Mouse (Mus musculus): ENCODE measurements around the gene Fam89a. TPM values are rescaled to one million over a fixed set of nuclear protein-coding genes. Genes with fewer than 3 reads are reported as not detected.

Gene Fam89a
- polyA plus RNA-seq, 1 experiment from 2014 or later = 1.2 TPM

DNA sequence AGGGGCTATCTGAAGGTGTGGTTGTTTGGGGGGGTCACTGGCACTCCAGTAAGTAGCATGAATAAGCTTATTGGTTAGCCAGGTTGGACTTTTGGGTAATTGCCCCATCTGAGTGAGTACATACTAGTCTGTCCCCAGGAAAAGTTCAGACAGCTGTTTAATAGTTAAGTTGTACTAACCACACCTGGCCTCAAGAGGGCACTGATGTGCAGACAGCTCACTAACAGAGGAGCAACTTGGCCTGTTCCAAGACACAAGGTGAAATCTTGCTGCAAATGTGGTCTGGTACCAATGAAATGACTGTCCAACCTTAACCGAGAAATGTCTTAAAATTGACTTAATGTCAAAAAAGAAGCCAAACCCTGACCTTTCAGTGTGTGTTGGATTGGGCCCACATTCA is 12.4 kb downstream of the Fam89a start:
- DNase-seq (ENCODE audit: low spot score) (no peak), ATAC-seq (replicated peaks; ENCODE audit: low FRiP score) (no peak)
- WGBS = 94% methylated on average over 1 of the region's 1 CpGs
- Histone ChIP-seq H3K4me2 (ENCODE audit: low read depth, low read length, severe bottlenecking) (no peak overlapping the region), H3K9me3 (ENCODE audit: control insufficient read depth, low read length) (no peaks in the 10 kb centered on the region), H3K36me3 (ENCODE audit: control insufficient read depth, insufficient read depth, low read length) (peaks cover under 1% of the 10 kb centered on the region; the same call in 1 of the 2 replicates), H3K27ac (ENCODE audit: low read depth, low read length) (no peak overlapping the region), H3K4me1 (replicated peaks; ENCODE audit: control insufficient read depth, insufficient read depth, low read length) (no peaks in the 10 kb centered on the region), H3K27me3 (ENCODE audit: control insufficient read depth, insufficient read depth, low read length) (no peaks in the 10 kb centered on the region), H3K9ac (ENCODE audit: low read length) (no peak overlapping the region), H3K4me3 (ENCODE audit: low read depth, low read length) (no peak overlapping the region)

DNA sequence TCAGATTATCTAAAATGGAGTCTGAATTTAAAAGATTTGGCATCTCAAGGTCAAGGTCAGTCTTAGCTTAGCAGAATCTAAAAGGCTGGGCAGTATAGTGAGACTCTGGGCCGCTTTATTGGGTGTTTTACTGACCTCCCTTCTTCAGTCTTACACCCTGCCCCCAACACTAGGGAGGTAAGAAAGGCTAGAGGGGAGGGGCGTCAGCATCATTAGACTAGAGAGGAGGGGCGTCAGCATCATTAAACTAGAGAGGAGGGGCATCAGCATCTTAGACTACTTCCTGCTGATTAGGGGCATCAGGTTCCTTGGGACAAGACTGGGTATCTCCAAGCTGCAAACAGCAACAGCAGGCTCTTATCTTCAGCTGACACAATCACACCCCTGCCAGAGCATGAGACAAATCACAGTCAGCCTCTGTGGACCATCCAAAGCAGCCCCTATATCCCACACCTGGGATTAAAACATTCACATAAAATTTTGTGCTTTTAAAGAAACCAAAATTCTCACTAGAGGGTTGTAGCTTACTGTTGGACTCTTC is 16.2 kb downstream of the Fam89a start:
- no peak overlapping the region for H3K4me2 ChIP-seq (ENCODE audit: low read depth, low read length, severe bottlenecking)
- WGBS = 58% methylated on average over 3 of the region's 3 CpGs
- H3K9ac ChIP-seq (ENCODE audit: low read length) = no peak overlapping the region
- H3K9me3 ChIP-seq (ENCODE audit: control insufficient read depth, low read length) = no peaks in the 10 kb centered on the region
- no peak for DNase-seq (ENCODE audit: low spot score)
- H3K36me3 ChIP-seq (ENCODE audit: control insufficient read depth, insufficient read depth, low read length) = peaks cover 15% of the 10 kb centered on the region
- no peaks in the 10 kb centered on the region for H3K27me3 ChIP-seq (ENCODE audit: control insufficient read depth, insufficient read depth, low read length)
- no peak overlapping the region for H3K4me3 ChIP-seq (ENCODE audit: low read depth, low read length)
- H3K4me1 ChIP-seq (replicated peaks; ENCODE audit: control insufficient read depth, insufficient read depth, low read length) = no peaks in the 10 kb centered on the region
- ATAC-seq (replicated peaks; ENCODE audit: low FRiP score) = no peak
- H3K27ac ChIP-seq (ENCODE audit: low read depth, low read length) = no peak overlapping the region

DNA sequence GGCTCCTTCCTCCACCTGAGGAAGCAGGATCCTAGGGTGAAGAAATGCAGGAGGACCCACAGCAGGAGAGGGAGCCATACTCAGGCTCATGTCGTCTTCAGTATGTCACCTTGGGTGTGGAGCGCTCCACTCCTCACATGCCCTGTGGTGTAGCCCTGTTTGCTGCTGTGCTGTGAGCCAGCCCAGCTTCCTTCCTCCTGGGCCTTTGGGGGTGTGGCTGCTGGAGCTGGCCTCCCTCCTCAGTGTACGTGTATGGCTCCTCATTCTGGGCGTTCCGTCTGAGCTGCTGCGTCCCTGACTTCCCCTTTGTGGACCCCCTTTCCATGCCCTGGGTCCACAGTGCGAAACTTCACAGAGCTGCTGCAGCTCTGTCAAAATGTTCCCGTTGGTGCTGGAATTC is 18.8 kb downstream of the Fam89a start:
- H3K9ac ChIP-seq (ENCODE audit: low read length) = no peak overlapping the region
- H3K27ac ChIP-seq (ENCODE audit: low read depth, low read length) = no peak overlapping the region
- H3K4me1 ChIP-seq (replicated peaks; ENCODE audit: control insufficient read depth, insufficient read depth, low read length) = no peaks in the 10 kb centered on the region
- ATAC-seq (replicated peaks; ENCODE audit: low FRiP score) (no peak), DNase-seq (ENCODE audit: low spot score) (no peak)
- peaks cover 15% of the 10 kb centered on the region for H3K36me3 ChIP-seq (ENCODE audit: control insufficient read depth, insufficient read depth, low read length)
- H3K27me3 ChIP-seq (ENCODE audit: control insufficient read depth, insufficient read depth, low read length) = no peaks in the 10 kb centered on the region
- H3K4me3 ChIP-seq (ENCODE audit: low read depth, low read length) = no peak overlapping the region
- no peak overlapping the region for H3K4me2 ChIP-seq (ENCODE audit: low read depth, low read length, severe bottlenecking)
- WGBS = 87% methylated on average over 8 of the region's 8 CpGs
- no peaks in the 10 kb centered on the region for H3K9me3 ChIP-seq (ENCODE audit: control insufficient read depth, low read length)

DNA sequence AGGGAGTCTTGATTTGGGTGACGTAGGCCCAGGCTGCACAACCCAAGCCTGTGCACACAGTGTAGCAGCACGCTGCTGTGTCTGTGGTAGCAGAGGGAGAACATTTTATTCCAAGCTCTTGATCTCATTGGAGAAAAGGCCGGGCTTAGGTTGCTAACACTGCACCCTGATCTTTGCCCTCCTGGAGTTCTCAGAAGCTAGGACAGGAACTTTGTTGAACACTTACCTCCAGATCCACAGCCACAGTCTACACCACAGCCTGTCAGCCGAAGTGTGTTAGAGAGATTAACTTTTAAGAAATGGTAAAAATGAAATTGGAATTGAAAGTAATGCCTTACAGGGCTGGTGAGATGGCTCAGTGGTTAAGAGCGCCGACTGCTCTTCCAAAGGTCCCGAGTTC is 27.3 kb downstream of the Fam89a start:
- Histone ChIP-seq H3K27ac (ENCODE audit: low read depth, low read length) (no peak overlapping the region), H3K27me3 (ENCODE audit: control insufficient read depth, insufficient read depth, low read length) (no peaks in the 10 kb centered on the region), H3K4me2 (ENCODE audit: low read depth, low read length, severe bottlenecking) (no peak overlapping the region), H3K9ac (ENCODE audit: low read length) (no peak overlapping the region), H3K9me3 (ENCODE audit: control insufficient read depth, low read length) (no peaks in the 10 kb centered on the region), H3K4me3 (ENCODE audit: low read depth, low read length) (no peak overlapping the region), H3K36me3 (ENCODE audit: control insufficient read depth, insufficient read depth, low read length) (no peaks in the 10 kb centered on the region; the same call in 1 of the 2 replicates), H3K4me1 (replicated peaks; ENCODE audit: control insufficient read depth, insufficient read depth, low read length) (peaks cover 11% of the 10 kb centered on the region; the same call in 1 of the 2 replicates)
- ATAC-seq (replicated peaks; ENCODE audit: low FRiP score) (no peak), DNase-seq (ENCODE audit: low spot score) (no peak)
- whole genome bisulfite sequencing = 92% methylated on average over 7 of the region's 7 CpGs

DNA sequence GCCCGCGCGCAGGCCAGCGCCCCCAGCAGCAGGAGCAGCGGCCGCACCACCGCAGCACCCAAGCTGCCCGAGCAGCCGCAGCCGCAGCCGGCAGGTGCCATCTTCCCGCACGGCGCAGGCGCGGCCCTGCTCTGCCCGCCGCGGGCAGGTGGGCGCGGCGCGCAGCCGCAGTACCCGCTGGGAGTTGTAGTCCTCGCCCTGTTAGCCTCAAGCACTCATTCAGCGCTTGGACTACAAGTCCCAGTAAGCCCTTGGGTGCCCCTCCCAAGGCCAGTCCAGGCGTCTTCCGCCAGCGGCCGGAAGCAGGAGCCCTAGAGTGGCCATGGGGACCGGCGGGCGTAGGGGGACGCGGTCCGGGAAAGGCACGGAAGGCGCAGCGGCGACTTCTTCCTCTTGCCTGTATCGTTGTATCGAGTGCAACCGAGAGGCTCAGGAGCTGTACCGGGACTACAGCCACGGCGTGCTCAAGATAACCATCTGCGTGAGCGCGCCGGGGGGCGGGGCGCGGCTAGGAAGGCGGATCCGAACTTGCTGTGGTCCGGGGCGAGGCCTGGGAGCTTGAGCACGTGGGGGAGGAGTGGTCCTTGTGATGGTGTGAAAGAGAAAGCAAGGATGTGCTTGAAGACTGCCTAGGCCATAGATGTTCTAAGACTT is 29.6 kb downstream of the Fam89a start, which contains the start of the genes Ttc13 and Arv1:
Gene Ttc13, minus strand, starts transcription at position 122 of the 654 bp plus-strand sequence.
Gene Arv1, plus strand, starts transcription at position 278 of the 654 bp plus-strand sequence.
- Histone ChIP-seq H3K4me3 (ENCODE audit: low read depth, low read length) (peak within 1 kb of the TSS; percentile 97), H3K9me3 (ENCODE audit: control insufficient read depth, low read length) (no peaks in the 10 kb centered on the region), H3K9ac (ENCODE audit: low read length) (peak within 1 kb of the TSS; percentile 90), H3K36me3 (ENCODE audit: control insufficient read depth, insufficient read depth, low read length) (no peaks in the 10 kb centered on the region), H3K27ac (ENCODE audit: low read depth, low read length) (no peak within 1 kb of the TSS), H3K4me2 (ENCODE audit: low read depth, low read length, severe bottlenecking) (peak within 1 kb of the TSS; percentile 68), H3K27me3 (ENCODE audit: control insufficient read depth, insufficient read depth, low read length) (no peaks in the 10 kb centered on the region), H3K4me1 (replicated peaks; ENCODE audit: control insufficient read depth, insufficient read depth, low read length) (peaks cover 11% of the 10 kb centered on the region; the same call in 1 of the 2 replicates)
- peak; percentile 100 for ATAC-seq (replicated peaks; ENCODE audit: low FRiP score)
- peak; percentile 96 for DNase-seq (ENCODE audit: low spot score)
- WGBS = under 1% methylated on average over 57 of the region's 59 CpGs

DNA sequence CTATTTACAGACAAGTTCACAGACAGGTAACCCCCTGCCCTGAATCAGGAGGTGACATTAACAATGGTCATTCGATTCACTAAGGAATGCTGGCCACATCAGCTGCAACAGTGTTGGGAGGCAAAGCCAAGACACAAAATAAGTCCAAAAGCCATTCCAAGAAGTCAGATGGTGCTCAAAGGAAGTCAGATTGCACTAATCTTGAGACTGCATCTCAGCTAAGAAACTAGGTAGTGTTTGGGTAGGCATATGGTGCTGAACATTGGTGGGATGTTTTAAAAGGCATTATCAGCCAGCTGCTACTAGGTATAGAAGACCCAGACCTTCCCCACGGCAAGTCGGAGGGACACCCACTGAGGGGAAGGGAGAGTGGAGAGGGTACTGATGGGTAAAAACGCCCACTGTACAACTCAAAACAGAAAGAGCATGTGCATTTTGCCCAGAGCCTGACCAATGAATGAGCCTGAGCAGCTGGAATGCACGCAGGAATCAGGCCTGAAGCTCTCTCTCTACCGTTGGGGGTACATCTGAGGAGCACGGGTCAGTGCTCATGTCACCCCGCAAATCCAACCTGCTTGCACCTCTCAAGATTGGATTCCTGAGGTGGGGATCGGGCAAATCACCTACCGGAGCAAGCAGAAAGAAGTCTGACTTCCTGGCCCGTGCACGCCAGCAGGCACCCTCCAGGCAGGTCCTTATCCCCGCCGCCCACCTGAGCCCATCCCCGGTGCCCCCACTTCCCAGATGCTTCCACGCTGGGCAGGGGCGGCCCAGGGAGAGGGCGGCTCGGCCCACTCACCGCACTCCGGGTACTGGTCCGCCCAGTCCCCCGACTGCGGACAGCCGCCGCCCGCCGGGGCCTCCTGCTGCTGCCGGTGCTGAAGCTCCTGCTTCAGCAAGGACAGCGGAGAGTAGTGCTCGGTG is 30.4 kb downstream of the Fam89a start:
- Histone ChIP-seq H3K36me3 (ENCODE audit: control insufficient read depth, insufficient read depth, low read length) (no peaks in the 10 kb centered on the region), H3K9ac (ENCODE audit: low read length) (peak overlapping the region; percentile 90), H3K4me1 (replicated peaks; ENCODE audit: control insufficient read depth, insufficient read depth, low read length) (peaks cover 11% of the 10 kb centered on the region; the same call in 1 of the 2 replicates), H3K27me3 (ENCODE audit: control insufficient read depth, insufficient read depth, low read length) (no peaks in the 10 kb centered on the region), H3K4me3 (ENCODE audit: low read depth, low read length) (peak overlapping the region; percentile 97), H3K9me3 (ENCODE audit: control insufficient read depth, low read length) (no peaks in the 10 kb centered on the region), H3K4me2 (ENCODE audit: low read depth, low read length, severe bottlenecking) (peak overlapping the region; percentile 68), H3K27ac (ENCODE audit: low read depth, low read length) (no peak overlapping the region)
- peak; percentile 73; the same call in 1 of the 2 replicates for ATAC-seq (replicated peaks; ENCODE audit: low FRiP score)
- WGBS = 3% methylated on average over 29 of the region's 31 CpGs
- DNase-seq (ENCODE audit: low spot score) = no peak

DNA sequence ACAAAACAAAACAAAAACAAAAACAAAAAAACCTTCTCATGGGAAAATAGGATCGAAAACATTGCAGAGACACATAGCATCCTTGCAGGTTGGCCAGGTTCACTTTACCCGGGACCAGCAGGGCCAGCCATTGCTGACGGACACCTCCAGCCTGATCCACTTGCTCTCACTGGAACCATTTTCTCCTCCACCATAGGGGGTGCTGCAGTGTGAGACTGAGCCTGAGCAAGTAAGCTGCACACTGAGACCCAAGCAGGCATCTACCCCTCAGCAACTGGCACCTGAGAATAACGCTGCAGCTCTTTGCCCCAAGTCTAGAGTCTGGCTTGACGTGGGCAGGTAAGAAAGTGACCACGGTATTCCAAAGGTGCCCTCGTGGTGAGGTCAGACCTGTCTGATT is 31.5 kb downstream of the Fam89a start:
- Histone ChIP-seq H3K27ac (ENCODE audit: low read depth, low read length) (no peak overlapping the region), H3K27me3 (ENCODE audit: control insufficient read depth, insufficient read depth, low read length) (no peaks in the 10 kb centered on the region), H3K9me3 (ENCODE audit: control insufficient read depth, low read length) (no peaks in the 10 kb centered on the region), H3K4me3 (ENCODE audit: low read depth, low read length) (no peak overlapping the region), H3K4me2 (ENCODE audit: low read depth, low read length, severe bottlenecking) (no peak overlapping the region), H3K36me3 (ENCODE audit: control insufficient read depth, insufficient read depth, low read length) (no peaks in the 10 kb centered on the region), H3K4me1 (replicated peaks; ENCODE audit: control insufficient read depth, insufficient read depth, low read length) (peaks cover 11% of the 10 kb centered on the region; the same call in 1 of the 2 replicates), H3K9ac (ENCODE audit: low read length) (no peak overlapping the region)
- 82% methylated on average over 7 of the region's 7 CpGs for WGBS
- ATAC-seq (replicated peaks; ENCODE audit: low FRiP score) (no peak), DNase-seq (ENCODE audit: low spot score) (no peak)

DNA sequence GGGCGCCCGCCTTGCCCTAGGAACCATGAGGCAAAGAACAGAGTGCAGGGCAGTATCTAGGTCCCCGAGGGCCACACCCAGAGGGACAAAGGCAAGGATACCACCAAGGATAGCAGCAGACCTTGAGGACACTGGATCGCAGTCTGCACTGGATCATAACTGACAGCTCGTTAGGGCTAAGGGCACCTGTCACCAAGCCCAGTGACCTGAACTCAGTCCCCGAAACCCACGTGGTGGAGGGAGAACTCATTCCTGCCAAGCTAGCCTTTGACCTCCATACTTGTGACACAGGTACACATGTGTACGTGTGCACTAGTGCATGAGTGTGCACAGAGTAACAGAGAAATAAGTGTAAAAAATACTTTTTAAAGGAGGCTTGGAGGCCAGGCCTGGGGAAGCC is 35.9 kb downstream of the Fam89a start:
- Histone ChIP-seq H3K27ac (ENCODE audit: low read depth, low read length) (no peak overlapping the region), H3K4me2 (ENCODE audit: low read depth, low read length, severe bottlenecking) (no peak overlapping the region), H3K36me3 (ENCODE audit: control insufficient read depth, insufficient read depth, low read length) (no peaks in the 10 kb centered on the region; the same call in 1 of the 2 replicates), H3K27me3 (ENCODE audit: control insufficient read depth, insufficient read depth, low read length) (no peaks in the 10 kb centered on the region), H3K4me1 (replicated peaks; ENCODE audit: control insufficient read depth, insufficient read depth, low read length) (0 out of 2 replicates have a peak, but pooled peaks cover 2% of the 10 kb centered on the region), H3K4me3 (ENCODE audit: low read depth, low read length) (no peak overlapping the region), H3K9ac (ENCODE audit: low read length) (no peak overlapping the region), H3K9me3 (ENCODE audit: control insufficient read depth, low read length) (no peaks in the 10 kb centered on the region)
- ATAC-seq (replicated peaks; ENCODE audit: low FRiP score) (no peak), DNase-seq (ENCODE audit: low spot score) (no peak)
- WGBS = 87% methylated on average over 8 of the region's 8 CpGs
